Mouse (Mus musculus): ENCODE measurements around the gene Sh3pxd2a. TPM values are rescaled to one million over a fixed set of nuclear protein-coding genes. Genes with fewer than 3 reads are reported as not detected.
A peak's percentile ranks its signal among the peaks of the same experiment; 100 is the strongest.

Sh3pxd2a gene
- total RNA-seq, 2 experiments from 2014 or later = 79.8 to 85.6 TPM

GRCm38 (mm10) chr19:47374440-47374839 lies 89.8 kb downstream of the Sh3pxd2a start:
- DNase-seq = peak; percentile 73

GRCm38 (mm10) chr19:47372044-47372443 lies 92.2 kb downstream of the Sh3pxd2a start:
- no peak for DNase-seq

DNA sequence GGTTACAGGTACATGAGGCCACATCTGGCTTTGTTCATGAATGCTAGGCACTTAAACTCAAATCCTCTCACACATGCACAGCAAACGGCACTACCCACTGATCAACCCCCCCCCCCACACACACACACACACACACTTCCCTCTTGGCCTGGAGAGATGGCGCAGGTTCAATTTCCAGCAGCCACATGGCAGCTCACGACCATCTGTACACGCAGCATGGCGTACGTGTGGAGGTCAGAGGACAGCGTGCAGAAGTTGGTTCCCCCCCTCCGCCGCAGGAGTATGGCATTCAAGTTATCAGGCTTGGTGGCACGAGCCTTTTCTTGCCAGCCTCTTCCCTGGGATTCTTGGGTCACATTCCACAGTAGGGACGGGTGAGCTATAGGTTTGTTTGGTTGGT lies 92.7 kb downstream of the Sh3pxd2a start:
- no peak for DNase-seq

DNA sequence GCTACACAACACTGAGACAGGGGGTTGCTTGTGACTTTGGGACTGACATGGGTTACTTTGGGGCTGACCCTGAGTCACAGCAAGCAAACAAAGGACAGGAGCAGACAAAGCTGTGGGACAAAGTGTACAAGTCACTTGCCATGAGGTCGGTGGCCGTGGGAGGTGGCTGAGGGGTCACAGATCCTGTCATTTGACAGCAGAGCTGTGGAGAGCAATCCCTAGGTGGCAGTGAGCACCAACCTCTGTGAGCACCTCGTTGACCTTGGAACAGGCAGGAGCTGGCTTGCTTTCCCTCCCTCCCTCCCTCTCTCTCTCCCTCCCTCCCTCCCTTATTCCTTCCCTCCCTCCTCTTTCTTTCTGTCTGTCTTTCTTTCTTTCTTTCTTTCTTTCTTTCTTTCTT lies 95.2 kb downstream of the Sh3pxd2a start:
- no peak for DNase-seq

GRCm38 (mm10) chr19:47367271-47367879 lies 96.8 kb downstream of the Sh3pxd2a start:
- DNase-seq = no peak

DNA sequence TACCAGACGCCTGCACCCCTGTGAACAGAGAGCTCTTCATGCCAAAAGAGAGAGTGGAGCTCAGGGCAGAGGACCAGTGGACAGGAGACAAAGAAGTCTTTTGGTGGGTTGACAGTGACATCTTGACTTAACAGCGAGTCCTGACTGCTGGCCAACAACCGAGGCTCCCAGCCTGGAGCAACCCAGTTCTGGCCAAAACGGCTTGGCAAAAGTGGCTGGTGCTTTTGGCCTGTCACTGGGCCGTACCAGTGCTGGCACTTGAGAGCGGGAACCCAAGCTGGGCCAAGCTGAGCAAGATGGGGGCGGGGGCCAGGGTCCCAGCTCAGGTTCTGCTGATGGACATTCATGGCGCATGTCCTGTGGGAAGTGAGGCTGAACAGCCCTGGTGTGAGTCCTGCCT lies 97.6 kb downstream of the Sh3pxd2a start:
- DNase-seq = no peak

DNA sequence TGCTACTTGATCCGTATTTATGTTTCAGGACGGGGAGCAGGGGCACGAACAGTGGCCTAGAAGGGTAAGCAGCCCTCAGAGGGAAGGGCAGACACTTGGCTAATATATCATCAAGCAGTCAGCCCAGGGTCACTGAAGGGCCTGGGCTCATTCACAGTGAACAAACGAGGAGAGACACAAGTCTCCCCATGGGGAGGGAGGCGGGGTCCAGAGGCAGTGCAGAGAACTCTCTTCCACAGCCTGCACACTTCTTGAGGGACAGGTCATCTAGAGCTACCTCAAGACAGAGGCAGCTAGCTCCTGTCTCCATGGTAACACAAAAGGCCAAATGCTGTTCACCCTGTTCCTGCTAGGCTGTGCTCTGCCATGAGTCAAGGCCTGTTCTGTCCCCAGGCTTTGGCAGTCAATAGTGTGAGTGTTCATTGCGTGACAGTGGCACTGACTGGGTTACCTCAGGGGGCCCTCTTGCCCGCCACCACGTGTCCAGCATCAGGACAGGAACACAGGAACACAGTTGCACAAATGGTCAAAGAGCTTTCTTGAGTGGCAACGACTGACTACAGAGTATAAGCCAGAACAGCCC lies 101.0 kb downstream of the Sh3pxd2a start:
- no peak for DNase-seq

DNA sequence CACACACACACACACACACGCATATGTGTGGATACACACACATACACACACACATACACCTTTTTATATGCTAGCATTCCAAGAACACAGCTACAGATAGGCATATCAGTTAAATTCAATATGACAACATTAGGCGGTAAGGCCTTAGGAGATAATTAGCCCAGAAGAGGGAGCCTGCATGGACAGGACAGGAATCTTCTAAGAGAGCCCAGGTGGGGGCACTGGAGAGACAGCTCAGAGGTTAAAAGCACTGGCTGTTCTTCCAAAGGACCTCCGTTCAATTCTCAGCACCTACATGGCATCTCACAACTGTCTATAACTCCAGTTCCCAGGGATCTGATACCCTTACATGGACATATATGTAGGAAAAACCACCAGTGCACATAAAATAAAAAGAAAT lies 103.3 kb downstream of the Sh3pxd2a start:
- DNase-seq = no peak

DNA sequence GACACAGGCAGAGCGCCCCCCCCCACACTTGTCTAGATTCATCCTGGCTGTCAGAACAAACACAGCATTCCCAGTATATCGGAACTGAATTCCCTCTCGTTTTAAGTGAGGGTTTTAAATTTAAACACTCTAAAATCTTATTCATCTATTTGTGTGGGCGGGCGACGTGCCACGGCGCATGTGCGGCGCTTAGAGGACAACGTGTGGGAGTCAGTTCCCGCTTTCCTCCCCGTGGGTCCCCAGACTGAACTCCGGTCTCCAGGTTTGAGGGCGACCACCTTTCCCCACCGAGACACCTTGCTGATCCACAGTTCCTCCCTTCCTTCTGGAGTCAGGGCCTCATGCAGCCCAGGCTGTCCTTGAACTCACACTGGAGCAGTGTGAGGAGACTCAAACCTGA lies 104.2 kb downstream of the Sh3pxd2a start:
- no peak for DNase-seq

- no peak for DNase-seq
Observed at GRCm38 (mm10) chr19:47359166-47359931, 104.9 kb downstream of the Sh3pxd2a start.

DNA sequence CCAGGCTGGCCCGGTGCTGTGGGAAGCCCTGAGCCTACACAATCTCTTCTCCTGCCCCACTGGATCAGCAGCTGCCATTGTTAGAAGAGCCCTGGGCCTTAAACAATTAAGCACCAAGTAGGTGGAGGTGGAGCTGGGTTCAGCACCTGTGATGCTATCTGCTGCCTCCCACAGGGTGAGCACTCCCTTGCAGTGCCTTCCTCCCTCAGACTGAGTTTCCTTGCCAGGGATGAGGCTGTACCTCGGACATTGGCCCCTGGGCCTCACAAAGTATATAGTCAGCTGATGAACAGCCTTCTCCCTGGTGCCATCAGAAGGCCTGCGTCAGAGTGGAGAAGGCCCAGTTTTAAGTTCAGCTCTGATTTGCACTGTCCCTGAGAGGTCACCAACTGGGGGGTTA lies 106.9 kb downstream of the Sh3pxd2a start:
- no peak for DNase-seq

DNA sequence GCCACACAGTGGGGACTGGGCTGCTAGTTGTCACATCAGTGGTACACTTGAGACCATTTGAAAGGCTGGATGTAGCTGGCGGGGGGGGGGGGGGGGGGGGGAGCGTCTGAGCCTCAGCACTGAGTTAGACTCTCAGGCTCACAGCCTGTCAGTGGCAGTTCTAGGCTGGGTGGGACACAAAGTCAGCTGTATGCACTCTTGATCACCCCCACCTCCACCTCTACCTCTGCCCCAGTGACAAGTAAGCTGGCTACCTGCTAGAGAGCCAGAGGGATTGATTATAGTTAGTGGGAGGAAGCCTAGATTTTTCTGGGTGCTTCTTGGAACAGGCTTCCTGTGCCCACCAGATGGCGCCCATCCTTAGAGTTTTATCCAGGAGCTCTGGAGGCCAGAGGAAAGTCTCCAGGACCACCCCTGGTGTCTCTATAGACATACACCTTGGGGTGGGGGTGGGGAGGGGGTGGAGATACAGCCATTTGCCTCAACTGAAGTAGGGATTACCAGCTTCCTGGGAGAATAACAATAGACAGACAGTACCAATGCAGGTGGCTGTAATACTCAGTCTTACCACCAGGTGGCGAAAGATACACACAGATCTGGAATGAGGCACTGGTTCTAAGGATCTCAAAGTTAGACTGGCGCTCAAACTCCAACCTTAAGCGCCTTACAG lies 107.9 kb downstream of the Sh3pxd2a start:
- peak; percentile 81 for DNase-seq

- DNase-seq = no peak
Observed at GRCm38 (mm10) chr19:47354456-47354855, 109.7 kb downstream of the Sh3pxd2a start.

GRCm38 (mm10) chr19:47349043-47349442 lies 115.2 kb downstream of the Sh3pxd2a start:
- DNase-seq = no peak

DNA sequence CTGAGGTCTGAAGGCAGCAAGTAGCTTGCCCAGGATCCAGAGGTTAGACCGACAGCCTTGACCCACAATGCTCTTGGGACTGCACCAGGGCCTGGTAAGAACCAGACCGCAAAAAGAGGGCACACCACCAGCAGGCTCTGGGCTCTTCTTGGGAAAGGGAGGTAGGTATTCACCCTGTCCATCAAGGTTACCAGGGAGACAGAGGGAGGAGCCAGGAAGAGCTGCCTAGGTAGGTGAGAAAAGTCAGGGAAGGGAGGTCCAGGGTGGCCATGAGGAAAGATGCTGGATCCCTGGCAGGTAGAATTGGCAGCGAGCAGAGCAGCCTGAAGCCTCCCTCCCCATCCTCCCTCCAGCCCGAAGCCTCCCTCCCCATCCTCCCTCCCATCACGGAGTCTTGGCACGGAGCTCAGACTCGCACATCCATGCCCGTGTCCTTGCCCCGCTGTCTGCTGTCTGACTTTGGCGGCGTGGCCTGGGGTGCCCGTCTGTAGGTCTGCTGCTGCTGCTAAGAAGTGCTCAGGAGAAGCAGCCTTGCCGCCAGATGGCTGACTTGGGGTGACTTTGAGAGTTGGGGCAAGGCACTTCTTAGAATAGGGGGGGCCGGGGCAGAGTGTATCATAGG lies 115.7 kb downstream of the Sh3pxd2a start:
- DNase-seq = no peak

- no peak for DNase-seq
Observed at GRCm38 (mm10) chr19:47347021-47347643, 117.1 kb downstream of the Sh3pxd2a start.

DNA sequence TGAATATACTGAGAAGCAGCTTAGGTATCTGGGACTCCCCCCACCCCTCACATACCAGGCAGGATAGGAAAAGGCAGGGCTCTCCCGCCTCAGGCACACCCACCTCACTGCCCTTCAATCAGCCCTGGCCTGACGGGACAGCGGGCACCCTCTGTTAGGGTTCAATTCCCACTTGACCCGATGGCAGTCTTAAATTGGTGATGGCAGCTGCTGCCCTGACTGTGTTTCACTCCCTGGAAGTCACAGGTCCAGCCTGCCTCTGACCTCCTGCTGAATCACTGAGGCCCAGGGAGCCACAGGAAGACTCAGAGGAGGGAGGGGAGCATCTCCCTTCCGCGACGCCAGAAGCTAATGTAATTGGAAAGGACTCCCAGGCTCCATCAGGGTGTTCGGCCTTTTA lies 117.6 kb downstream of the Sh3pxd2a start:
- DNase-seq = no peak

DNA sequence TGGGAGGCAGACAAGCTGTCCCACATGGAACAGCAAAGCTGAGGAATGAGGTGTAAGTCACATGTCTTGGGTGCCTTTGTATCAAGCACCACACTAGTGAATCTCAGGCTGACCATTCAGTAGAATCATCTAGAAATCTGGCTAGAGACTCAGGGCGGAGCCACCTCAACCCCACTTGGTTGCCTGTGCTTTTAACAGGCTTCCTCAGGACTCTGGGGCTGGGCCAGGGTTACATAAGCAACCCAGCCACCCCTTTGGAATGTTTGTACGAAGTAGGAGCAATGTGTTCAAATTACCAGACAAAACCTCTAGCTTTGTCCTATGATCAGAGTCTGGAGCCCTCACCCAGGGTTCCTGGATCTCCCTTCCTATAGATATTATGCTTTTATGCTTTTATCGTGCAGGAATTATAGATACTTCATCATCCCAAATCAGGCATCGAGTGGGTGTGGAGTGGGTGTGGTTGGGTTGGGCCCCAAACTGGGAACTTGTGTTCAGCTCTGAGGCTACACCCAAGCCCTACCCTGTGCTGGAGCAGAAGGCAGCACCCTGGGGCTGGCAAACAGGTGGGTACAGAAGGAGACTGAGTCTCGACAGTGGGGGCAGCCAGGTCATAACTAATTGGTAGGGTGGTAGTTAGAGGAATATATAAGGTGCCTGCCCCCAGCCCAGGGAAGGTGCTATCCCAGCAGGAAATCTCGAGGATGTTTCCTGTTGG lies 118.2 kb downstream of the Sh3pxd2a start:
- DNase-seq = no peak

- DNase-seq = no peak
Observed at GRCm38 (mm10) chr19:47343422-47343821, 120.8 kb downstream of the Sh3pxd2a start.

- DNase-seq = peak; percentile 86
Observed at GRCm38 (mm10) chr19:47339165-47339564, 125.0 kb downstream of the Sh3pxd2a start.

GRCm38 (mm10) chr19:47338396-47339164 lies 125.6 kb downstream of the Sh3pxd2a start:
- no peak for DNase-seq

Data from gastrocnemius, postnatal 10 days (tissue).